Mouse (Mus musculus) midbrain, embryonic 13.5 days (tissue): ENCODE data around the gene Fzd4. TPM values are rescaled to one million over a fixed set of nuclear protein-coding genes. Genes with fewer than 3 reads are reported as not detected.

Experiments used
- ATAC-seq: fragments of 200-750 bp; cut with Nextera tagmentation; 2 replicates; pipeline ENCODE4 v1.8.0; 2017; ENCODE audit warnings: mild to moderate bottlenecking, moderate TSS enrichment, moderate library complexity
- H3K27ac ChIP-seq: fragments of 300-500 bp; sonication (generic); 2 replicates; pipeline ENCODE4 v1.5.1; 2015; ENCODE audit warnings: inconsistent platforms, mild to moderate bottlenecking, moderate library complexity
- H3K27me3 ChIP-seq: fragments of 300-500 bp; sonication (generic); 2 replicates; pipeline ENCODE4 v1.6.1; 2015; ENCODE audit warnings: mild to moderate bottlenecking, inconsistent platforms
- H3K36me3 ChIP-seq: fragments of 300-500 bp; sonication (generic); 2 replicates; pipeline ENCODE4 v1.6.1; 2015; ENCODE audit warnings: mild to moderate bottlenecking, inconsistent platforms
- H3K4me1 ChIP-seq: fragments of 300-500 bp; sonication (generic); replicated peaks from 2 replicates; pipeline ENCODE4 v1.6.1; 2015; ENCODE audit warnings: inconsistent platforms
- H3K4me2 ChIP-seq: fragments of 300-500 bp; sonication (generic); replicated peaks from 2 replicates; pipeline ENCODE4 v1.6.1; 2015; ENCODE audit warnings: moderate library complexity, mild to moderate bottlenecking, inconsistent platforms
- H3K4me3 ChIP-seq: fragments of 300-500 bp; sonication (generic); replicated peaks from 2 replicates; pipeline ENCODE4 v1.5.1; 2015; ENCODE audit warnings: mild to moderate bottlenecking, inconsistent platforms
- H3K9ac ChIP-seq: fragments of 300-500 bp; sonication (generic); replicated peaks from 2 replicates; pipeline ENCODE4 v1.6.1; 2015; ENCODE audit warnings: mild to moderate bottlenecking, inconsistent platforms
- H3K9me3 ChIP-seq: fragments of 300-500 bp; sonication (generic); 2 replicates; pipeline ENCODE4 v1.6.1; 2016; ENCODE audit warnings: mild to moderate bottlenecking, inconsistent platforms
- WGBS: fragments of 180-500 bp; shearing (Covaris S2); methylation state at CpG from one replicate; pipeline ENCODE4 v1.1.7; 2015; 5-methylcytosine and 5-hydroxymethylcytosine counted together
- polyA plus RNA-seq: library from polyadenylated mRNA; unstranded; fragments of >200 nt; fragmentation: Nextera tagmentation; extraction: Ambion mirVana; gene quantifications from 2 replicates; pipeline ENCODE4 v1.2.1, GENCODE M21; 2015

Gene Fzd4
- polyA plus RNA-seq, 1 experiment from 2014 or later: 1.3 TPM

DNA sequence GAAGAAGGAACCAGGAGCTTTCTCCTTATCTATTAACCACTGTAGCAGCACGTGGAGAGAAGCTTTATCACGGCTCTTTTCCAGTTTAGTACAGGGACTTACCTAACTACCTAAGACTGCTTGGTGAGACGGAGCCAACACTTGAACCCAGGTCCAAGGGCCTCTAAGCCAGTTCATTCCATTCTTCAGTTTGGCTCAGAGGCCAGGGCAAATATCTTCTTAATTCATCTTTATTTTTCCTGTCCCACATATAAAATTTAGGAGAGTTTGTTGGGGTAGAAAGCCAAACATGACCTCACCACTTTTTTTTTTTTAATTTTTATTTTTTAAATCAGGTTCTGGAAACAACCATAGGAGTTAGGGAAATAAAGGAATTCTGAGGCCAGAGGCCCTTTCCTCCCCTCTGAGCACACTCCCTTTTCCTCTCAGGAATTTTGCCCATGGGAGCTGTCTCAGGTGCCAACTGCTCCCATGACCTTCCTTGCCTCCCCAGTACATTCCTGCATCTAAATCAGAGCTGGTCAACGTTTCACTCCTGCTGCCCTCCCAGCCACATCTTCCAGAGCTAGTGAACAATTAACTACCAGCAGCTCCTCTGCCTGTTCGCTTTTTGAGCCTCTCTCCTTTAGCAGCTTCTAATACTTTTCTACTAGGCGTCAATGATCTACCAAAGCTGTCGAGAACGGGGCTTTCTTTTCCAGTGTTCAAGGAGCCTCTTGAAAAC lies 29.9 kb downstream of the Fzd4 start:
- Histone ChIP-seq H3K9me3 (no peaks in the 10 kb centered on the region), H3K4me2 (no peak overlapping the region), H3K4me3 (no peak overlapping the region), H3K27me3 (no peaks in the 10 kb centered on the region), H3K9ac (no peak overlapping the region), H3K4me1 (no peaks in the 10 kb centered on the region), H3K27ac (no peak overlapping the region), H3K36me3 (no peaks in the 10 kb centered on the region)
- ATAC-seq: no peak
- 72% methylated on average over 8 of the region's 8 CpGs for WGBS

GRCm38 (mm10) chr7:89436404-89436803 lies 32.2 kb downstream of the Fzd4 start:
- Histone ChIP-seq H3K4me1 (no peaks in the 10 kb centered on the region), H3K27me3 (no peaks in the 10 kb centered on the region), H3K9ac (no peak overlapping the region), H3K36me3 (no peaks in the 10 kb centered on the region), H3K4me2 (no peak overlapping the region), H3K4me3 (no peak overlapping the region), H3K9me3 (no peaks in the 10 kb centered on the region), H3K27ac (no peak overlapping the region)
- WGBS: 91% methylated on average over 5 of the region's 5 CpGs
- no peak for ATAC-seq

GRCm38 (mm10) chr7:89437589-89437988 lies 33.4 kb downstream of the Fzd4 start:
- Histone ChIP-seq H3K4me3 (no peak overlapping the region), H3K9me3 (no peaks in the 10 kb centered on the region), H3K27me3 (no peaks in the 10 kb centered on the region), H3K4me2 (no peak overlapping the region), H3K4me1 (no peaks in the 10 kb centered on the region), H3K27ac (no peak overlapping the region), H3K36me3 (no peaks in the 10 kb centered on the region), H3K9ac (no peak overlapping the region)
- 0 out of 2 replicates have a peak, but pooled peaks have one; percentile 37 for ATAC-seq
- 53% methylated on average over 4 of the region's 4 CpGs for WGBS

DNA sequence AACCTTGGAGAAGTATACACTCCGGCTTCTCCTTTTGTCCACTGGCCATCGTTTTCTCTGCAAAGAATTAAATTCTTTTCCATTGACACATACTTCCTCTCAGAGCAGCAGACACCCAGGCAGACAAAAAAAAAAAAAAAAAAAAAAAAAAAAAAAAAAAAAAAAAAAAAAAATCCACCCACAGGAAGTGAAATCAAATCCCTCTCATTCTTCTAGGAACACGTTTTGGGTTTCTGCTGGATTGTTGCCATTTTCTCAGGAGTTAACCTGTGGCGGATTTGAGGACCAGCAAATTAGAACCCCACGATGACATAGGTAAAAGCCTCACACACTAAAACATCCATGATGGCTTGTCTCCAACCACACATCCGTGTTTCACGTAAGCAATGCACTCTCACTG lies 37.1 kb downstream of the Fzd4 start:
- Histone ChIP-seq H3K27me3 (no peaks in the 10 kb centered on the region), H3K4me2 (no peak overlapping the region), H3K9me3 (no peaks in the 10 kb centered on the region), H3K36me3 (no peaks in the 10 kb centered on the region), H3K4me1 (no peaks in the 10 kb centered on the region), H3K9ac (no peak overlapping the region), H3K4me3 (no peak overlapping the region), H3K27ac (no peak overlapping the region)
- 78% methylated on average over 7 of the region's 7 CpGs for WGBS
- ATAC-seq: no peak

DNA sequence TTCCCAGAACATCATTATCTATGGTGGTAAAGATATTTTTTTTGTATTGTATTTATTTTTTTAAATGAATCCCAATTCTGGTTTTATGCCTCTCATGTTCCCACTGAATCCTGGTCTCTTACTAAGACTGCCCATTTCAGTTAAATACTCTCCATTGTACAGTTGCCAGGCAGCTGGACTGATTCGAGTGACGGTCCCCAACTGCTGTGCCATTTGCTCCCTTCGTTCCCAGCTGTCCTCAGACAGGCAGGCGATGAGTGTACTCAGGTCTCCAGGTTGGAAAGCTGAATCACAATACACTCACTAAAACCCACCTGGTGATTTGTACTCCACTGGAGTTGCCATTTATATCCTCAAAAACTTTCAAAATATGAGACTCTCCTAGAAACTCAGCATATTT lies 38.1 kb downstream of the Fzd4 start:
- no peak for ATAC-seq
- H3K4me2 ChIP-seq: no peak overlapping the region
- no peaks in the 10 kb centered on the region for H3K4me1 ChIP-seq
- no peaks in the 10 kb centered on the region for H3K27me3 ChIP-seq
- no peaks in the 10 kb centered on the region for H3K36me3 ChIP-seq
- H3K27ac ChIP-seq: no peak overlapping the region
- no peak overlapping the region for H3K9ac ChIP-seq
- H3K4me3 ChIP-seq: no peak overlapping the region
- WGBS: 79% methylated on average over 4 of the region's 4 CpGs
- H3K9me3 ChIP-seq: no peaks in the 10 kb centered on the region

- H3K4me2 ChIP-seq: no peak overlapping the region
- no peak overlapping the region for H3K27ac ChIP-seq
- H3K4me1 ChIP-seq: no peaks in the 10 kb centered on the region
- no peaks in the 10 kb centered on the region for H3K27me3 ChIP-seq
- H3K36me3 ChIP-seq: no peaks in the 10 kb centered on the region
- no peaks in the 10 kb centered on the region for H3K9me3 ChIP-seq
- WGBS: 93% methylated on average over 4 of the region's 4 CpGs
- no peak overlapping the region for H3K4me3 ChIP-seq
- no peak for ATAC-seq
- H3K9ac ChIP-seq: no peak overlapping the region
Observed at GRCm38 (mm10) chr7:89445137-89445536, 41.0 kb downstream of the Fzd4 start.

- no peaks in the 10 kb centered on the region for H3K9me3 ChIP-seq
- no peaks in the 10 kb centered on the region for H3K4me1 ChIP-seq
- no peak overlapping the region for H3K9ac ChIP-seq
- no peak overlapping the region for H3K27ac ChIP-seq
- WGBS: 74% methylated on average over 2 of the region's 2 CpGs
- no peak overlapping the region for H3K4me3 ChIP-seq
- H3K27me3 ChIP-seq: no peaks in the 10 kb centered on the region
- H3K36me3 ChIP-seq: no peaks in the 10 kb centered on the region
- no peak for ATAC-seq
- no peak overlapping the region for H3K4me2 ChIP-seq
Observed at GRCm38 (mm10) chr7:89450312-89450711, 46.2 kb downstream of the Fzd4 start.

GRCm38 (mm10) chr7:89456380-89457076 lies 52.4 kb downstream of the Fzd4 start:
- Histone ChIP-seq H3K4me3 (no peak overlapping the region), H3K9me3 (no peaks in the 10 kb centered on the region), H3K4me1 (no peaks in the 10 kb centered on the region; the same call in 1 of the 2 replicates), H3K4me2 (no peak overlapping the region), H3K27ac (no peak overlapping the region), H3K27me3 (no peaks in the 10 kb centered on the region), H3K9ac (no peak overlapping the region), H3K36me3 (no peaks in the 10 kb centered on the region)
- ATAC-seq: no peak
- WGBS: 46% methylated on average over 7 of the region's 7 CpGs

- ATAC-seq: no peak
- 80% methylated on average over 2 of the region's 2 CpGs for WGBS
- H3K27me3 ChIP-seq: no peaks in the 10 kb centered on the region
Observed at GRCm38 (mm10) chr7:89459691-89460090, 55.5 kb downstream of the Fzd4 start.

DNA sequence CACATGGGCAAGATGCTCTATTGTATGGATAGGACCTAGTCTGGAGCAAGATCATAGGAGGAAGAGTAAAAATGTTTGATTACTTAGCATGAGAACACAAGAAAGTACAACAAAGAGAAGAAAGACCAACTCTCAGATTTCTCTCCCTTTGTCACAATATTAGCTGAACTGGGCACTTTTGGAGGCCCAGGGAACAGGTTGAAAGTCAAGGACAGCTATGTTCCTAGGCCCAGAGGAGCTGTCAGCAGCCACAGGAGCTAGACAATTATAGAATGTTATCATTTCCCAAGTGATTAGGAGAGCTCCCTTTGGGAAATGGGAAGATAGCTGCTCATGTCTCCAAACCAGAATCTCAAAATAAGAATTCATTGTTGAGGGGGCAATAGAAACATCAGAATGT lies 56.8 kb downstream of the Fzd4 start:
- no peak for ATAC-seq
- H3K9ac ChIP-seq: no peak overlapping the region
- H3K4me2 ChIP-seq: no peak overlapping the region
- no peak overlapping the region for H3K27ac ChIP-seq
- H3K27me3 ChIP-seq: no peaks in the 10 kb centered on the region
- no peak overlapping the region for H3K4me3 ChIP-seq
- H3K36me3 ChIP-seq: no peaks in the 10 kb centered on the region
- H3K9me3 ChIP-seq: no peaks in the 10 kb centered on the region
- no peaks in the 10 kb centered on the region; the same call in 1 of the 2 replicates for H3K4me1 ChIP-seq

More at GRCm38 (mm10) chr7:89459691-89460090, 55.5 kb downstream of the Fzd4 start:
- no peaks in the 10 kb centered on the region; the same call in 1 of the 2 replicates for H3K4me1 ChIP-seq
- H3K4me3 ChIP-seq: no peak overlapping the region
- H3K4me2 ChIP-seq: no peak overlapping the region
- H3K27ac ChIP-seq: no peak overlapping the region
- no peak overlapping the region for H3K9ac ChIP-seq
- no peaks in the 10 kb centered on the region for H3K9me3 ChIP-seq
- no peaks in the 10 kb centered on the region for H3K36me3 ChIP-seq

- no peaks in the 10 kb centered on the region for H3K9me3 ChIP-seq
- no peak for ATAC-seq
Observed at GRCm38 (mm10) chr7:89461351-89461750, 57.2 kb downstream of the Fzd4 start.

More at GRCm38 (mm10) chr7:89461351-89461750, 57.2 kb downstream of the Fzd4 start:
- H3K4me3 ChIP-seq: no peak overlapping the region
- H3K4me2 ChIP-seq: no peak overlapping the region
- no peak overlapping the region for H3K9ac ChIP-seq
- no peaks in the 10 kb centered on the region; the same call in 1 of the 2 replicates for H3K4me1 ChIP-seq
- no peaks in the 10 kb centered on the region for H3K27me3 ChIP-seq
- H3K27ac ChIP-seq: no peak overlapping the region
- 74% methylated on average over 3 of the region's 3 CpGs for WGBS
- no peaks in the 10 kb centered on the region for H3K36me3 ChIP-seq
